Mouse (Mus musculus): ENCODE data around the gene Ncoa6. TPM values are rescaled to one million over a fixed set of nuclear protein-coding genes. Genes with fewer than 3 reads are reported as not detected.

The Ncoa6 gene
- polyA plus RNA-seq (2015; fragmentation: Nextera tagmentation; extraction: Ambion mirVana), result 24.5 and 27.2 TPM in 2 replicates

- peak; percentile 81 for ATAC-seq (ENCODE audit: insufficient number of reproducible peaks, insufficient read depth, low FRiP score, low TSS enrichment, low read depth)
- WGBS, result under 1% methylated on average over 54 of the region's 72 CpGs
- Histone ChIP-seq H3K27me3 (no peaks in the 10 kb centered on the region), H3K4me3 (peak within 1 kb of the TSS; percentile 89), H3K4me2 (peak within 1 kb of the TSS; percentile 82), H3K36me3 (no peaks in the 10 kb centered on the region), H3K9me3 (no peaks in the 10 kb centered on the region), H3K4me1 (peaks cover 26% of the 10 kb centered on the region), H3K9ac (peak within 1 kb of the TSS; percentile 98), H3K27ac (peak within 1 kb of the TSS; percentile 89)
These were observed at the start of gene Ncoa6 for GRCm38 (mm10) chr2:155473570-155474088. Ncoa6 (minus strand) TSS chr2:155473894.

DNA sequence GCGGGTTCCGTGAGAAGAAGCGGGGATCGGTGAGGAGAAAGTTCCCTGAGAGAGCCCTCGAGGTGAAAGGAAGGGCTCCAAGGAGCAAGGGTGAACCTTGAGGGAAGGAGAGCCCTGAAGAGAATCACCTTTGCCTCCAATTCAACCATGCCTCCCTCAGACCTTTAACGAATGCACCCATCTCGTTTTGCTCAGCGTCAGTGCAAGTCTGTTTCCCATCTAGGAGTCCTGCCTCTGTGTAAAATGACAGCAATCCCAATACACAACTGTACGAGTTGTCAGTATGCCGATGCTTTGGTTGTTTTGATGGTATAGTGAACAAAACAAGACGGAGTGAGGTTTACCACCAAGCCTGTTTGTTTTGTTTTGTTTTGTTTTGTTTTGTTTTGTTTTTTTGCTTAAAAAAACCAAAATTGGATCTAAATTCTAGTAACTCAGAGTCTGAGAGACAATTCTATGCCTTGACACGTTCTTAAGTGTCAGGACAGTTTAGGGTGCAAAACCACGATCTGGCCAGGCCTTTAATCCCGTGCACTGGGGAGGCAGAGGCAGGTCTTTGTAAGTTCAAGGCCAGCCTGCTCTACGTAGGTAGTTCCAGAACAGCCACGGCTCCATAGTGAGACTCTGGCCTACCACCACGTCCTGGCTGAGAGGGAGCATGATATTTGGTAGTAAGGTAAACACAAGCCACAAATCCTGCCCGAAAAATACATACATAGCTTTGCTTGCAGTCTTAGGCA is 45.0 kb upstream of the Ncoa6 start:
- 22% methylated on average over 18 of the region's 18 CpGs for WGBS
- H3K27ac ChIP-seq, result peak overlapping the region; percentile 48; the same call in 1 of the 2 replicates
- ATAC-seq (ENCODE audit: insufficient number of reproducible peaks, insufficient read depth, low FRiP score, low TSS enrichment, low read depth), result no peak
- no peaks in the 10 kb centered on the region for H3K36me3 ChIP-seq
- no peaks in the 10 kb centered on the region for H3K9me3 ChIP-seq
- H3K27me3 ChIP-seq, result peaks cover 19% of the 10 kb centered on the region
- H3K4me2 ChIP-seq, result peak overlapping the region; percentile 84
- peak overlapping the region; percentile 70 for H3K4me3 ChIP-seq
- peak overlapping the region; percentile 77 for H3K9ac ChIP-seq
- peaks cover 18% of the 10 kb centered on the region for H3K4me1 ChIP-seq

GRCm38 (mm10) chr2:155517455-155518423 is 44.0 kb upstream of the Ncoa6 start, which contains the start of the genes Acss2 and Ggt7:
Acss2 (plus strand) TSS chr2:155517948.
Ggt7 (minus strand) TSS chr2:155518237.
- H3K4me3 ChIP-seq, result peak within 1 kb of the TSS; percentile 70
- peaks cover 25% of the 10 kb centered on the region for H3K27me3 ChIP-seq
- H3K36me3 ChIP-seq, result no peaks in the 10 kb centered on the region
- H3K9me3 ChIP-seq, result no peaks in the 10 kb centered on the region
- H3K27ac ChIP-seq, result peak within 1 kb of the TSS; percentile 48; the same call in 1 of the 2 replicates
- H3K4me1 ChIP-seq, result peaks cover 20% of the 10 kb centered on the region
- 3% methylated on average over 70 of the region's 70 CpGs for WGBS
- ATAC-seq (ENCODE audit: insufficient number of reproducible peaks, insufficient read depth, low FRiP score, low TSS enrichment, low read depth), result peak; percentile 98
- peak within 1 kb of the TSS; percentile 84 for H3K4me2 ChIP-seq
- H3K9ac ChIP-seq, result peak within 1 kb of the TSS; percentile 77

GRCm38 (mm10) chr2:155515941-155516340 is 42.2 kb upstream of the Ncoa6 start:
- no peak overlapping the region for H3K9ac ChIP-seq
- no peak overlapping the region for H3K4me2 ChIP-seq
- H3K27ac ChIP-seq, result no peak overlapping the region
- peaks cover 20% of the 10 kb centered on the region for H3K4me1 ChIP-seq
- WGBS, result 4% methylated on average over 1 of the region's 1 CpGs
- ATAC-seq (ENCODE audit: insufficient number of reproducible peaks, insufficient read depth, low FRiP score, low TSS enrichment, low read depth), result no peak
- no peak overlapping the region for H3K4me3 ChIP-seq
- H3K36me3 ChIP-seq, result no peaks in the 10 kb centered on the region
- H3K9me3 ChIP-seq, result no peaks in the 10 kb centered on the region
- H3K27me3 ChIP-seq, result peaks cover 25% of the 10 kb centered on the region

GRCm38 (mm10) chr2:155514666-155515065 is 41.0 kb upstream of the Ncoa6 start:
- H3K36me3 ChIP-seq, result no peaks in the 10 kb centered on the region
- H3K27ac ChIP-seq, result no peak overlapping the region
- H3K4me3 ChIP-seq, result peak overlapping the region; percentile 54
- H3K9me3 ChIP-seq, result no peaks in the 10 kb centered on the region
- peak overlapping the region; percentile 81 for H3K4me2 ChIP-seq
- no peak for ATAC-seq (ENCODE audit: insufficient number of reproducible peaks, insufficient read depth, low FRiP score, low TSS enrichment, low read depth)
- peak overlapping the region; percentile 70 for H3K9ac ChIP-seq
- WGBS, result 2% methylated on average over 23 of the region's 23 CpGs
- peaks cover 20% of the 10 kb centered on the region for H3K4me1 ChIP-seq
- peaks cover 25% of the 10 kb centered on the region for H3K27me3 ChIP-seq

DNA sequence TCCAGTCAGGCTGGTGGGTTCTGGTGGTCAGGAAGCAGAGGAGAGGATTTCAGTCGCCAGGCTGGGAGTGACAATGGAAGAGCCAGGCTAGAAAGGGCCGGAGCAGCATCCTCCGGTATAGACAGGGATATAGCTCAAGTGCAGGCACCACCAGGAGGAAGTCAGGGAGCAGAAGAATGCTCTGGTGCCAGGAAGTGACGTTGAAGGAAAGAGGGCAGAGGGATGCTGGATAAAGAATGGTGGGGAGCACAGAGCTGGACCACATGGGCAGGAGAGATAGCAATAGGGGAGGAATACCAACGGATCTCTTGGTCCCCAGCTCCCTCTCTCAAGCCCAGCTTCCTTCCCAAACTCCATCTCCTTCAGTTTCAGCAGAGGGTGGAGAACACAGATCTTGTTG is 39.8 kb upstream of the Ncoa6 start:
- WGBS, result 63% methylated on average over 5 of the region's 5 CpGs
- H3K9ac ChIP-seq, result no peak overlapping the region
- H3K4me2 ChIP-seq, result peak overlapping the region; percentile 81

GRCm38 (mm10) chr2:155512479-155512878 is 38.8 kb upstream of the Ncoa6 start:
- 48% methylated on average over 4 of the region's 4 CpGs for WGBS
- H3K4me3 ChIP-seq, result no peak overlapping the region
- ATAC-seq (ENCODE audit: insufficient number of reproducible peaks, insufficient read depth, low FRiP score, low TSS enrichment, low read depth), result no peak

More for the DNA sequence above, 39.8 kb upstream of the Ncoa6 start:
- Histone ChIP-seq H3K27me3 (peaks cover 25% of the 10 kb centered on the region), H3K27ac (no peak overlapping the region), H3K4me1 (peaks cover 15% of the 10 kb centered on the region), H3K9me3 (no peaks in the 10 kb centered on the region), H3K4me3 (peak overlapping the region; percentile 54; the same call in 1 of the 2 replicates), H3K36me3 (no peaks in the 10 kb centered on the region)
- ATAC-seq (ENCODE audit: insufficient number of reproducible peaks, insufficient read depth, low FRiP score, low TSS enrichment, low read depth), result no peak

GRCm38 (mm10) chr2:155507721-155508470 is 34.2 kb upstream of the Ncoa6 start:
- ATAC-seq (ENCODE audit: insufficient number of reproducible peaks, insufficient read depth, low FRiP score, low TSS enrichment, low read depth), result no peak
- H3K9ac ChIP-seq, result 0 out of 2 replicates have a peak overlapping the region, but pooled peaks have one; percentile 16
- peaks cover 8% of the 10 kb centered on the region for H3K4me1 ChIP-seq
- H3K27ac ChIP-seq, result no peak overlapping the region
- no peak overlapping the region for H3K4me2 ChIP-seq
- H3K9me3 ChIP-seq, result no peaks in the 10 kb centered on the region
- 64% methylated on average over 10 of the region's 10 CpGs for WGBS
- H3K4me3 ChIP-seq, result no peak overlapping the region
- no peaks in the 10 kb centered on the region; the same call in 1 of the 2 replicates for H3K36me3 ChIP-seq
- H3K27me3 ChIP-seq, result no peaks in the 10 kb centered on the region

More at GRCm38 (mm10) chr2:155512479-155512878, 38.8 kb upstream of the Ncoa6 start:
- peaks cover 25% of the 10 kb centered on the region for H3K27me3 ChIP-seq
- no peak overlapping the region for H3K9ac ChIP-seq
- H3K4me2 ChIP-seq, result no peak overlapping the region
- no peak overlapping the region for H3K27ac ChIP-seq
- H3K36me3 ChIP-seq, result no peaks in the 10 kb centered on the region
- peaks cover 14% of the 10 kb centered on the region for H3K4me1 ChIP-seq
- no peaks in the 10 kb centered on the region for H3K9me3 ChIP-seq

DNA sequence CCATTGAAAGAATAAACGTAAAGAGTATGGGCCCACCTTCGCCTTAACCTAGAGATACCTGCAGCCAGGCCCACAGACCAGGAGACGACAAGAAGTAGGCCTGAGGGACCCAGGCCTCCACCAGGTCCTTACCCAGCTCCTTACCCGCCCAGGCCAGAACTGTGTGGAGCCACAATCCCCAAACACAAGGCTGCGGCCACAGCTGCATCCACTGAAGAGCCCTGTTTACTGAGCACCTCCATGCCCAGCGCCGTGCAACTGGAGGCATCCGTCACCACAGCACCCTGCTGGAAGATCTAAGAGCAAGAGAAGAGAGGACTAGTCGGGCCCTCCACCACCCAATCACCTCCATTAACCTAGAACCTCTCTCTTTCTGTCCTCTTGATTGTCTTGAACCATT is 32.1 kb upstream of the Ncoa6 start:
- Histone ChIP-seq H3K4me2 (no peak overlapping the region), H3K9ac (no peak overlapping the region), H3K4me1 (peaks cover 8% of the 10 kb centered on the region), H3K27me3 (no peaks in the 10 kb centered on the region), H3K27ac (no peak overlapping the region; the same call in 1 of the 2 replicates), H3K4me3 (no peak overlapping the region), H3K36me3 (peaks cover 3% of the 10 kb centered on the region; the same call in 1 of the 2 replicates), H3K9me3 (no peaks in the 10 kb centered on the region)
- ATAC-seq (ENCODE audit: insufficient number of reproducible peaks, insufficient read depth, low FRiP score, low TSS enrichment, low read depth), result no peak
- WGBS, result 92% methylated on average over 9 of the region's 9 CpGs

- WGBS, result 48% methylated on average over 13 of the region's 13 CpGs
- Histone ChIP-seq H3K4me1 (peaks cover 8% of the 10 kb centered on the region), H3K9ac (no peak overlapping the region), H3K27me3 (no peaks in the 10 kb centered on the region), H3K4me3 (no peak overlapping the region), H3K36me3 (peaks cover 3% of the 10 kb centered on the region; the same call in 1 of the 2 replicates), H3K9me3 (no peaks in the 10 kb centered on the region), H3K4me2 (0 out of 2 replicates have a peak overlapping the region, but pooled peaks have one; percentile 5), H3K27ac (0 out of 2 replicates have a peak overlapping the region, but pooled peaks have one; percentile 22)
- peak; percentile 81 for ATAC-seq (ENCODE audit: insufficient number of reproducible peaks, insufficient read depth, low FRiP score, low TSS enrichment, low read depth)
These were observed 31.0 kb upstream of the Ncoa6 start for GRCm38 (mm10) chr2:155504440-155505355.
